16 mouse cellular contexts compared by ENCODE assay signal in genomic region chr3:48080616-48081015, GRCm38 (mm10).
A peak's percentile ranks its signal among the peaks of the same experiment; 100 is the strongest.
DNase-seq lines count a peak whose midpoint lies in the region; ATAC-seq and TF ChIP-seq lines count a peak whose summit lies in the region.
"Had no signal": no experiment of that assay in that cellular context is flagged by ENCODE, and none has a peak within 500 bp of the region (broad histone marks: within the 10 kb centered on the region; RNA-seq: fewer than 3 reads in every experiment).

No protein-coding gene starts in this region.

- no peak overlapping the region for H3K4me3 ChIP-seq in liver, postnatal 0 days (ENCODE audit: low read depth, low read length)
- H3K4me3 ChIP-seq in intestine, embryonic 15.5 days (replicated peaks): no peak overlapping the region
- H3K4me3 ChIP-seq: forebrain, embryonic 15.5 days; heart, embryonic 13.5 days; hindbrain, embryonic 12.5 days; liver, embryonic 13.5 days; midbrain, embryonic 13.5 days had no signal

- no peaks in the 10 kb centered on the region for H3K4me1 ChIP-seq in liver, postnatal 0 days (ENCODE audit: insufficient read depth)
- H3K4me1 ChIP-seq in intestine, embryonic 15.5 days (replicated peaks): no peaks in the 10 kb centered on the region
- H3K4me1 ChIP-seq: forebrain, embryonic 15.5 days; heart, embryonic 13.5 days; hindbrain, embryonic 12.5 days; liver, embryonic 13.5 days; midbrain, embryonic 13.5 days had no signal

- no peak for TF ChIP-seq CTCF in liver, postnatal 0 days (IDR thresholded peaks at IDR 0.05; ENCODE audit: low read depth)

- H3K36me3 ChIP-seq in liver, postnatal 0 days (replicated peaks; ENCODE audit: insufficient read depth, low read length): no peaks in the 10 kb centered on the region
- H3K36me3 ChIP-seq in intestine, embryonic 15.5 days: no peaks in the 10 kb centered on the region
- H3K36me3 ChIP-seq: forebrain, embryonic 15.5 days; heart, embryonic 13.5 days; hindbrain, embryonic 12.5 days; liver, embryonic 13.5 days; midbrain, embryonic 13.5 days had no signal

- no peaks in the 10 kb centered on the region for H3K9me3 ChIP-seq in liver, postnatal 0 days (ENCODE audit: low read length)
- H3K9me3 ChIP-seq in intestine, embryonic 15.5 days: no peaks in the 10 kb centered on the region
- H3K9me3 ChIP-seq: forebrain, embryonic 15.5 days; heart, embryonic 13.5 days; hindbrain, embryonic 12.5 days; liver, embryonic 13.5 days; midbrain, embryonic 13.5 days had no signal

- no peak overlapping the region for H3K27ac ChIP-seq in liver, postnatal 0 days (ENCODE audit: low read depth)
- H3K27ac ChIP-seq in intestine, embryonic 15.5 days: no peak overlapping the region
- H3K27ac ChIP-seq: forebrain, embryonic 15.5 days; heart, embryonic 13.5 days; hindbrain, embryonic 12.5 days; liver, embryonic 13.5 days; midbrain, embryonic 13.5 days had no signal

- DNase-seq in heart, adult 18-20 months: peak; percentile 3 to 24
- no peak for DNase-seq in heart, postnatal 4 days
- DNase-seq in lung, postnatal 36 days: peak; percentile 22
- DNase-seq in lung, postnatal 14 days: no peak
- peak; percentile 21 for DNase-seq in liver, postnatal 0 days
- DNase-seq in embryo, embryonic 10 days (ENCODE audit: low spot score): no peak
- DNase-seq: cerebellum, adult 2 months; liver, embryonic 13.5 days; right cerebral cortex, postnatal 25 days had no signal

- no peak for ATAC-seq in liver, postnatal 0 days
- no peak for ATAC-seq in intestine, embryonic 15.5 days
- ATAC-seq: forebrain, embryonic 15.5 days; lung, postnatal 0 days; midbrain, embryonic 13.5 days had no signal

- WGBS in liver, postnatal 0 days (ENCODE audit: insufficient replicate concordance): 26% methylated on average over 2 of the region's 2 CpGs
- WGBS in intestine, embryonic 15.5 days: 74% methylated on average over 2 of the region's 2 CpGs

- no peak overlapping the region for H3K4me2 ChIP-seq in liver, postnatal 0 days (ENCODE audit: low read depth, low read length)
- no peak overlapping the region for H3K4me2 ChIP-seq in intestine, embryonic 15.5 days (replicated peaks)
- H3K4me2 ChIP-seq: forebrain, embryonic 15.5 days; heart, embryonic 13.5 days; hindbrain, embryonic 12.5 days; liver, embryonic 13.5 days; midbrain, embryonic 13.5 days had no signal

- no peak for TF ChIP-seq EP300 in liver, postnatal 0 days (IDR thresholded peaks at IDR 0.05; ENCODE audit: low read depth)

- H3K27me3 ChIP-seq in liver, postnatal 0 days (ENCODE audit: insufficient read depth, low read length): no peaks in the 10 kb centered on the region
- no peaks in the 10 kb centered on the region for H3K27me3 ChIP-seq in intestine, embryonic 15.5 days (replicated peaks)
- H3K27me3 ChIP-seq: CH12.LX; forebrain, embryonic 15.5 days; heart, embryonic 13.5 days; hindbrain, embryonic 12.5 days; liver, embryonic 13.5 days; midbrain, embryonic 13.5 days had no signal

- H3K9ac ChIP-seq in liver, postnatal 0 days (replicated peaks): no peak overlapping the region
- no peak overlapping the region for H3K9ac ChIP-seq in intestine, embryonic 15.5 days
- H3K9ac ChIP-seq: forebrain, embryonic 15.5 days; heart, embryonic 13.5 days; hindbrain, embryonic 12.5 days; liver, embryonic 13.5 days; midbrain, embryonic 13.5 days had no signal

Comparison
In these comparisons a context has a peak if more than half of its experiments do, and no peak if none do; other contexts are left out.
1. DNase-seq: peak in heart, adult 18-20 months (2 of 2), lung, postnatal 36 days (single experiment) and liver, postnatal 0 days (single experiment); none in heart, postnatal 4 days (single experiment), lung, postnatal 14 days (single experiment) and embryo, embryonic 10 days (single experiment).